Mouse (Mus musculus) liver, adult (tissue): ENCODE data around the gene 4930432M17Rik.

ENCODE experiments used
- GATA4 ChIP-seq: IDR thresholded peaks from 2 replicates; pipeline ENCODE4 v1.6.1; 2014; ENCODE audit warnings: mild to moderate bottlenecking, low read length; ENCODE audit not compliant: insufficient replicate concordance

4930432M17Rik gene

DNA sequence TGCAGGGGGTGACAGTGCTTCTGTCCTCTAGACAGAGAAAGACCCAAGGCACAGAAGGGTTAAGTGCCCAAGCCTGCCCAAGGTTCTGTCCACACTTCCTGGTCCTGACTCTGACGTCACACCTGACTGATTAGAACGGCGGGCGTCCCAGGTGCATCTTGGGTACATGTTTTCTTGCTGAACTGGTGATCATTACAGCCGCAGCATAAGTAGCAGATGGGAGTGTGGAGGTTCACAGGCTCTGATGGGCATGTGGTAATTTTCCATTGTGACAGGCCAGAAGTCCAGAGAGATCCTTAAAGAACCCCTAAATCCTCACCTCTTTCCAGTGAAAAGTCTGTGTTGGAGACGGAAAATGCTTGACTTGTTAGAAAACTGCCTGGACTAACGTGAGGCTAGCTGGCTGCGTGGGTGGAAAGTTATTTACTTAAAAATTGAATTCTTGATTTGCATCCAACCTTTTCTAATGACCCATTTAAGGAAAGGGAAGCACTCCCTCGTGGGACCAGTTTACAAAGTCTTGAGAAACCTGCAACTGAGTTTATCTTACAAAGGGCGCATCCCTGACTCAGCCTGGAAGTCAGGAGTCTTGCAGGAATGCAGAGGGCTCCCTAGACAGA is 20.4 kb upstream of the 4930432M17Rik start:
- TF ChIP-seq GATA4: no peak

DNA sequence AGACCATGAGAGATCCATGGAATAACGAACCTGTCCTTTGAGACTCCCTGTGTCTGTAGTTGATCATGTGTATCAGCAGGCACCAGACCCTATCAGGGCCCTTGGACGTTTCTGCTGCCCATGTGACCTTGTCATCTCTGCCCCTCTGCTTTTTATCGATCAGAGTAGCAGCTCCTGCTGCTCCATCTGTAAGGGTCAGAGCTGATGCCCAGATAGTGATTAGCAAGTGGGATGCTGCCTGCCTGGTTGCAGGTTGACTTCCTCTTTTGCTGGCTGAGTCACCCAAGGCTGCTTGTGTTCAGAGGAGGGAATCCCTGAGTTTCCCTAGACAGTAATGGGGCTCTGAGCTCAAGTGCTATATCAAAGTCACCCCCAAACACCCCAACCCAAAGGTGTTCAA is 18.9 kb upstream of the 4930432M17Rik start:
- TF ChIP-seq GATA4: no peak

DNA sequence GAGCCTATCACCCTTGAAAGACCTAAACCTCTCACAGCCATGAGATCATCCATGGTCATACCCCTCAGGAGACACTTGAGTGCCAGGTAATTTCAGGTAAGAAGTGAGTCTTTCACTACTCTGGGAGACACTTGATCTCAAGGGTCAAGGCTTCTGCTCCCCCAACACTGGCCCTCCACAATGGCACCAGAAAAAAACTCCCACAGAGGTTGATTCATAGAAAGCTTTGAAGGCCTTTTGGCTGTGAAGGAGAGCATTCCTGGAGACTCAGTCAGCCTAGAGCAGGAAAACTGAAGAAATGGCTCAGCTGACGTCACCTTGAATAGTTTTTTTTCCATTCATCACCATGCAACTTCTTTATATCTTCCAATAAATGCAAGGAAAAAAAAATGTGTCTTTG is 18.4 kb upstream of the 4930432M17Rik start:
- TF ChIP-seq GATA4: no peak

DNA sequence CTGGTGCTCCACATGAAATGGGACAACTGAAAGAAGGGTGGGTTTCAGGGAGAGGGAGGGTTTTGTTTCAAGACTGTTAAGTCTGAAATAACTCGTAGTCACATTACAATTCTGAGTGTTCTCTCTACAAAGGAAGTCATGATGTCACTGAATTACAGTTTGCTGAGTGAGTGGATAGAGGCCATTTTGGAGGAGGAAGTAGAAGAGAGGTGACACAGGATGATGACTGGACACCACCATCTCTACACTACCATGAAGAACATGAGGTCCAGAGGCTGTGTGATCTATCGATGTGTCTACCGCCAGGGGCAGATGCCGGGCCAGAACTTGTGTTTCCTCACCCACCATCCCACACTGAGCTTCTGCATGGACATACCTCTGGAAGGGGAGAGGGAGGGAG is 13.6 kb upstream of the 4930432M17Rik start:
- TF ChIP-seq GATA4: no peak

DNA sequence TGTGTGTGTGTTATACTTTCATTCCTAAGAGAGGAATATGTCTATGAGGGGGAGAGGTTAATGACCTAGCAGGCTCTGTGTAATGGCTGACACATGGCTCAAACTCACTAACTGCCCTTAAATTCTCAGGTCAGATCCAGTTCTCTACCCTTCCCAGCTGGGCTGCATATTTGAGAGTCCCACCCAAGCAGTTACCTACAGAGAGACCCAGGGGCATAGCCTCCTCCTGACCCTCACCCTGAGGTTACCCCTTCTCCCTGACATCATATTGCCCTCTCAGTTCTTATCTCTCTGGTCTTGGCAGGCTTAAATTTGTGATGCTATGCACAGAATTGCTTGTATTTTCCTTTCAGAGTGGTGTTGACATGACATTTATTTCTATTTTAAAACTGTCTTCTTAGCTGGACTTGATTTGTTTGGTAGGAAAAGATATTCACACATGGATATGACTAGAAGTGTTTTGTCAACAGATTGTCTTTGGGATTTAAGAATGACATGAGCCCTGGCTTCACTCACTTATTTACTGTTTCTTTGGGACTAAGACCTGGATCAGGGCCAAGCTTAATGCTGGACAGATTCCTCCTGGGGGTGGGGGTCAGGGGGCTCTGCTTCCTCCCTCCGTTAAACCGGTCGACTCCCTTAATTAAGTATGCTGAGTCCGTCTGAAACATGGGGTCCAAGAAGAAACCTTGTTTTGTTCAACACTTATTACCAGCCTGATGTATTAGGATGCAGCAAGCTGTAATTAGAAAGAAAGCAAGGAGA is 7.7 kb upstream of the 4930432M17Rik start:
- TF ChIP-seq GATA4: no peak

DNA sequence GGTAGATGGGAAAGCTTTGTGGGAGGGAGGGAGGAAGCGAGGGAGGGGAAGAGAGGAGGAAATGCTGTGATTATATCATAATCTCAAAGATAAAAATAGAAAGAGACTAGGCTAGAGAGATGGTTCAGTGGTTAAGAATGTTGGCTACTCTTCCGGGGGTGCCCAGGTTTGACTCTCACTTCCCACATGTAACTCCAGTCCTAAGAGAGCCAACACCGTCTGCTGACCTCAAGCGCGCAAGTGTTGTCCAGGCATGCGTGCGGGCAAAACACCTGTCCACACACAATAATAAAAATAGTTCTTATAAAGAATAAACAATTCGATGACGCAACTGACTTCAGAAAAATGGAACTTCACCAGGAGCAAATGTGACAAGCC is 7.1 kb upstream of the 4930432M17Rik start:
- no peak for TF ChIP-seq GATA4

DNA sequence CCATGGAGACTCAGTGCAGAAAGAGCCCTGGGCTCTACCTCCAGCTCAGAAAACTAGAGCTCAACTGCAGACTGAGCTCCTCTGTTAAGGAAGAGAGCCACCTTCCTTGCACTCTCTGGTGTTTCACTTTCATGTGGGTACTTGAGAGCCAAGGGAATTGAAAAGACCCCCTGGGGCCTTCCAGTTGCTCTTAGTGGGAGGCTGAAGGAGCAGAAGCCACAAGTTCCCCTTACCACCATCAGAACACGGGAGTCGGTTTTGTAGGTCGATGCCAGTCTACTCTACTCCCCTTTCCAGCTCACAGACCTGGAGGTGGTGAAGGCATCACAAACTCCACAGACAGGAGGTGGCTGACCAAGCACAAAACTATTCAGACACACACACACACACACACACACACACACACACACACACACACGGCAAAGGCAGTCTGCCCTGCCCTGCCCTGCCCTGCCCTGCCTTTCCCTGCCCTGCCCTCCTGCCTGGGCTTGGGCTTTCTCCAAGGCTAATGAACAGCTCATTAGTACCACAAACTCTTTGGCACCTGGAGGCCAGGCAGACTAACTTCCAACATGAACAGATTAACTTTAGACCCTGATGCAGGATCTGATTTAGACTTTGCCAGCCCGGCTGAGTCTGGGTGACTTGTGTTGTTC is 1.7 kb downstream of the 4930432M17Rik start:
- no peak for TF ChIP-seq GATA4

DNA sequence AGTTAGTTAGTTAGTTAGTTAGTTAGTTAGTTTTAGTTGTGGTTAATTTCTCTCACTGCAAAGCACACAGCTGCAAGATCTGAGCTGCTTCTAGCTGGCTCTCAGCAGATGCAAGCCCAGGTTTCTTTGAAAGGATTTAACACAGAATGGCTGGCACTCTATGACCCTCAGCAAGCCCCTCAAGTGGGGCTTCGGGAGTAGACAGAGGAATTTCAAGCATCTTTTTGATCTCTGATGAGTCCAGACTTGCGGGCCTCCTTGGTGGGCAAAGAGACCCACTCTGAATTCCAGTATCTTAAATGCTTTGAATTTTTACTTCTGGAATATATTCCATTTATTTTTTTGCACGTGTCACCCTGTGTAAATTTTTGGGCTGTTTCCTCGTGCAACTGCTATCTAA is 8.4 kb downstream of the 4930432M17Rik start:
- TF ChIP-seq GATA4: no peak

DNA sequence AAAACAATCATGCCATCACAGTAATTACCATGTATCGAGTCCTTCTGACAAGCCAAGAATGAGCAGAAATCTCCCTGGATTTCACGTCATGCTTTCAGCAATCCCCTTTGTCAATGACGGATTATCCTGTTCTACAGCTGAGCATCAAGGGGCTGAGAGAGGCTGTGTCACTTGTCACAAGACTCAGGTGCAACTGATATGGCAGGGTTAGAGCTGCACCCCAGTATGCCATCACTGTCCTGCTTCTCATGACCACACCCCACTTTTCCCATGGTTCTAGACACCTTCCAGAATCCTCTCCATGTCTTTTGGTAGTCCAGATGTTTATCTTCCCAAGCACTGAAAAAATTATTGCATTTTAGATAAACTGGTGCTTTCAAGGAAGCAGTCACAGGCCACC is 8.9 kb downstream of the 4930432M17Rik start:
- no peak for TF ChIP-seq GATA4

DNA sequence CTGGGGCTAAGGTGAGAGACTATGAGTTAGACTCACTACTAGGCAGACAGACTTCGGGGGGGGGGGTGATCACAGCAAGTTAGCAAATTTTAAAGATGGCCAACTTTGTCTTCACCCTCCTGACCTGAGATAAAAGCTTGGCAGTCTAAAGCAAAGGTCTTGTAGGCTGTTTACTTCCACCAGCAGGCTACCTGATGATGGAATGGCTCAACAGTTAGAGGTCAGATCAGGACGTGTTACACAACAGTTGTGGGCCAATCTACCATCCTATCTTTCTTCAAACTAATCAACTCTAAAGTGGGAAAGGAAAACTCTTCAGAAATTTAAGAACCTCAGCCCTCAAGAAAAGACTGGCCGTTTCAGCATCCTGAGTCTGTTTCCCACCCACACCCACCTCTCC is 9.6 kb downstream of the 4930432M17Rik start:
- peak; percentile 77; the same call in 1 of the 2 replicates for TF ChIP-seq GATA4

DNA sequence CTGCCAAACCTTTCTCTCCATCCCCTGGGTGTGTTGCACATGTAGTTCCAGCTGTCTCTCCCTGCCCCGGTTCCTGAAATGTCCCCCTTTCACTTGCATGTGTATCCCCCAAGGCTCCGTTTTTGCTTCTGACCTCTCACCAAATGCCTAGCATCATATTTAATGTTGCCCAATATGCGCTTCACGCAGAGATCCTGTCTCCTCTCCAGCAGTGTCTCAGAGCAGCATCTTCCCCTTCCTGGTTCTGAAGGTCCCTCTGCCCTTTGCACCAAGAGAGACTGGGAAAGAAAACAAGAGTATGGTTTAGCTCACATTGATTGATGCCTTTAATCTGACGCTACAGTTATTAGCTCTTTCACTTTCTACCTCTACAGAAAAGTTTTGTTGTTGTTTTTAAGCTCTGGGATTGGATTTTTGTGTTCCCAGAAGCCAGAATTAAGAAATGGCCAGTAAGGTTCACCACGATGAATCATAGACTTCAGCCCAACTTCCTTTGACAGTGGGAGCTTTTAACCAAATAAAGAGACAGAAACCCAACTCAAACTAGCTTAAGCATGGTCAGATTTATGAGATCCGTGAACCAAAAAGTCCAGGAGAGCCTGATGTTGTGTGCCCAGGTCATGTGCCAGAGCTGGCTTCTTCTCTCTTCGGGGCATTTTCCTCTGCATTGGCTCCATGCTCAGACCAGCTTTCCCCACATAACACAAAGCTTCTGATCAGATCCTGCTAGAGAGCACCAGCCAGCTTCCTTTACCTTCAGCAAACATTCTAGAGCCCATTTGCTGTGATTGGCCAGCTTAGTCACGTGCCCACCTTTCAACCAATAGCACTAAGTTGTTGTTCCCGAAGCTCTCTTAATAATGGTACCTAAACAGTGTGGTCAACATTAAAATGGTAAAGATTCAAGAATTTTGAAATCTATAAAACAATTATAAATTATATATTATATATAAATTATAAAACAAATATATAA is 12.2 kb downstream of the 4930432M17Rik start:
- no peak for TF ChIP-seq GATA4

DNA sequence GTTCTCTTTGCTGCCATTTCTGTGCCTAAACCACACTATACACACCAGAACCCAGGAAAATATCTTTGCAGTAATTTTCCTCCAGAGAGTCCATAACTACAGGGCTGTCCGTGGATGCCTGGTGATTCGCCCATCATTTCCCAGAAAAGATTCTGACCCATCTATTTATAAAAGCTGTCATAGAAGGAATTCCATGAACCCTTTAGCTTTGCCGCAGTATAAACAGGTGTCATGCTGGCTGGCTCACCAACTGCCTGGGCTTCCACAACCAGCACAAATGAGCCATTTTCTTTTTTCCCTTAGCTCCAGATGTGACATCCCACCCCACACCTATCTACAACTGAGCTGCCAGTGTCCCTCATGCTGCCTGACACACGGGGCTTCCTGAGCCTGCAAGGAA is 14.0 kb downstream of the 4930432M17Rik start:
- TF ChIP-seq GATA4: no peak

DNA sequence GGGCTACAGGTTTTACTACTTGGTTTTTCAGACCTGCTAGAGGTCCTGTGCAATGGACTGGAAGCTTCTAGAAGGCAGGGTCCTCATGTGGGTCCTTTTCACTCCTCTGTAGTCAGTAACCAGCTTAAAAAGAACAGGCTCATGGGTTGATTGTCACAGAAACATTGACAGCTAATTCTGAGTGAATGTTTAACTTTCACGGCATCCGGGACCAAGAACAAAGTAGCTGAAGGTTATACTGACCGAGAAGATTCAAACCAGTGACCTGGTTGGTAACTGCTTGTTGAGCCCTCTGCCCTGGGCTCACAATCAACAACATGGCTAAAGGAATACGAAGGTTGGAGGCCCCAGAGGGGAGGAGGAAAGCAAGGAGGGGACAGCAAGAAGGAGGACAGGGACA is 14.4 kb downstream of the 4930432M17Rik start:
- TF ChIP-seq GATA4: no peak

DNA sequence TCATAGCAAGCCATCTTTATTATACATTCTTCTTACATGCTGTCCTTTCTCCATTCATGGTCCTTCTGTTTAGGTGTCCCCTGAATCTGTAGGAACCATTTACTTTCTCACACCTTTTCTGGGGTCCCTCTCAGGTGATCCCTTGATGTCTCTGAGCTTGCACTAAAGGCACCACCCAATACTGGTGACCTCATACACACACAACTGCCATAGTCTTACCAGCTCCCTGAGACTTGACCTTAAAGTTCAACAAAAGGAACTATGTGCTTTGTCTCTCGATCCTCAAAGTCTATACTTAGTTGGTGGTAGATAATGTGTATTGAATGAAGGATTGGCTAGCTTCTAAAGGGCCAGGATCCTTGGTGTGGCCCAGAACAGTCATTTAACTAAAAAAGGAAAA is 15.4 kb downstream of the 4930432M17Rik start:
- TF ChIP-seq GATA4: no peak

DNA sequence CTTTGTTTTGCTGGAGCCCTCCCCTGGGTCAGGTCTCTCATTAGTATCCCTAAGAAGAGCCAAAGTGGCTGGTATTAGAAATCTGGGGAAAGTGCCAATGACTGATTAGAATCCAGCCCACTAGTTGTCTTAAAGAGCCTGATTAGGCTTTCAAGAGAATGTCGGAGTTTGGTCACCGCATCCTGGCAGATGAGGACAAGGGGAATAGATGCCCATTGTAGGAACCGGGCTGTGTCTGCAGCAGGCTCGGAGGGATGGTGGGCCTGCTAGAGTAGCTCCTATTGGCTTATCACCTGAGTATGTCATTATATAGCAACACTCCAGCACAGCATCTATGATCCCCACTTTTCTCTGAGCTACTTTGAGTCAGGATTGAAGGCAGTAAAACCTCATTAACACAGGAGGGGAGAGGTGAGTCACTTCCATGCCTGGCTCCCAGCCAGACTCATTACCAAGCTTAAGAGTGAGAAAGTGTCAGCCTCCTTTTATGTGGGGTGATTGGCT is 15.9 kb downstream of the 4930432M17Rik start:
- no peak for TF ChIP-seq GATA4
